ENCODE assay signal across 27 mouse cellular contexts in genomic region chr10:121663599-121663998, GRCm38 (mm10). TPM values are rescaled to one million over a fixed set of nuclear protein-coding genes. Genes with fewer than 3 reads are reported as not detected.
DNase-seq lines count a peak whose midpoint lies in the region; ATAC-seq and TF ChIP-seq lines count a peak whose summit lies in the region.
"Had no signal": no experiment of that assay in that cellular context is flagged by ENCODE, and none has a peak within 500 bp of the region (broad histone marks: within the 10 kb centered on the region; RNA-seq: fewer than 3 reads in every experiment).

No protein-coding gene starts in this region.

- no peak overlapping the region for H3K9ac ChIP-seq in forebrain, embryonic 12.5 days
- H3K9ac ChIP-seq in forebrain, embryonic 15.5 days (replicated peaks) = no peak overlapping the region
- H3K9ac ChIP-seq in hindbrain, embryonic 15.5 days = no peak overlapping the region
- no peak overlapping the region for H3K9ac ChIP-seq in hindbrain, embryonic 11.5 days (ENCODE audit: low read depth, low read length)
- H3K9ac ChIP-seq in midbrain, postnatal 0 days (replicated peaks; ENCODE audit: low read length, poor library complexity, severe bottlenecking) = no peak overlapping the region
- H3K9ac ChIP-seq: heart, embryonic 15.5 days; limb, embryonic 12.5 days; liver, embryonic 12.5 days had no signal

- H3K4me1 ChIP-seq in forebrain, embryonic 12.5 days = peaks cover 11% of the 10 kb centered on the region; the same call in 1 of the 2 replicates
- 0 out of 2 replicates have a peak, but pooled peaks cover 3% of the 10 kb centered on the region for H3K4me1 ChIP-seq in forebrain, embryonic 15.5 days
- H3K4me1 ChIP-seq in hindbrain, embryonic 15.5 days (replicated peaks) = 0 out of 2 replicates have a peak, but pooled peaks cover 8% of the 10 kb centered on the region
- no peaks in the 10 kb centered on the region for H3K4me1 ChIP-seq in hindbrain, embryonic 11.5 days (replicated peaks; ENCODE audit: control insufficient read depth, insufficient read depth, low read length)
- H3K4me1 ChIP-seq in midbrain, postnatal 0 days (ENCODE audit: insufficient read depth, low read length) = peaks cover 4% of the 10 kb centered on the region; the same call in 1 of the 2 replicates
- H3K4me1 ChIP-seq: liver, embryonic 12.5 days had no signal

- H3K36me3 ChIP-seq in forebrain, embryonic 12.5 days (replicated peaks) = no peaks in the 10 kb centered on the region
- no peaks in the 10 kb centered on the region for H3K36me3 ChIP-seq in forebrain, embryonic 15.5 days
- no peaks in the 10 kb centered on the region for H3K36me3 ChIP-seq in hindbrain, embryonic 15.5 days
- H3K36me3 ChIP-seq in hindbrain, embryonic 11.5 days (ENCODE audit: control insufficient read depth, insufficient read depth, low read length) = no peaks in the 10 kb centered on the region
- H3K36me3 ChIP-seq in midbrain, postnatal 0 days (ENCODE audit: insufficient read depth, low read length) = no peaks in the 10 kb centered on the region
- H3K36me3 ChIP-seq: heart, embryonic 15.5 days; limb, embryonic 12.5 days; liver, embryonic 12.5 days had no signal

- no peaks in the 10 kb centered on the region for H3K9me3 ChIP-seq in forebrain, embryonic 12.5 days
- no peaks in the 10 kb centered on the region for H3K9me3 ChIP-seq in forebrain, embryonic 15.5 days
- no peaks in the 10 kb centered on the region for H3K9me3 ChIP-seq in hindbrain, embryonic 15.5 days
- no peaks in the 10 kb centered on the region for H3K9me3 ChIP-seq in hindbrain, embryonic 11.5 days (ENCODE audit: control insufficient read depth, low read length)
- H3K9me3 ChIP-seq in midbrain, postnatal 0 days (ENCODE audit: low read length) = no peaks in the 10 kb centered on the region
- H3K9me3 ChIP-seq: heart, embryonic 15.5 days; limb, embryonic 12.5 days; liver, embryonic 12.5 days had no signal

- peak; percentile 37 for TF ChIP-seq CTCF in midbrain, postnatal 0 days (IDR thresholded peaks at IDR 0.05)

- no peak overlapping the region for H3K4me3 ChIP-seq in forebrain, embryonic 12.5 days (replicated peaks)
- H3K4me3 ChIP-seq in forebrain, embryonic 15.5 days = no peak overlapping the region
- no peak overlapping the region for H3K4me3 ChIP-seq in hindbrain, embryonic 15.5 days
- no peak overlapping the region for H3K4me3 ChIP-seq in hindbrain, embryonic 11.5 days (ENCODE audit: low read depth, low read length)
- H3K4me3 ChIP-seq in midbrain, postnatal 0 days (ENCODE audit: low read depth, low read length) = no peak overlapping the region
- H3K4me3 ChIP-seq: erythroblast, embryonic 14.5 days; gastrocnemius, adult 2 months; heart, embryonic 15.5 days; layer of hippocampus, adult 2 months; limb, embryonic 12.5 days; liver, embryonic 12.5 days had no signal

- H3K27me3 ChIP-seq in forebrain, embryonic 12.5 days = no peaks in the 10 kb centered on the region
- H3K27me3 ChIP-seq in forebrain, embryonic 15.5 days = no peaks in the 10 kb centered on the region
- no peaks in the 10 kb centered on the region for H3K27me3 ChIP-seq in hindbrain, embryonic 15.5 days
- no peaks in the 10 kb centered on the region for H3K27me3 ChIP-seq in hindbrain, embryonic 11.5 days (ENCODE audit: control insufficient read depth, insufficient read depth, low read length)
- H3K27me3 ChIP-seq in midbrain, postnatal 0 days (ENCODE audit: insufficient read depth, low read length) = no peaks in the 10 kb centered on the region
- H3K27me3 ChIP-seq: heart, embryonic 15.5 days; liver, embryonic 12.5 days had no signal

- 42% methylated on average over 13 of the region's 13 CpGs for WGBS in forebrain, embryonic 12.5 days
- 36% methylated on average over 13 of the region's 13 CpGs for WGBS in forebrain, embryonic 15.5 days
- 41% methylated on average over 13 of the region's 13 CpGs for WGBS in hindbrain, embryonic 15.5 days
- WGBS in hindbrain, embryonic 11.5 days = 56% methylated on average over 13 of the region's 13 CpGs
- WGBS in midbrain, postnatal 0 days = 51% methylated on average over 13 of the region's 13 CpGs

- H3K4me2 ChIP-seq in forebrain, embryonic 12.5 days = 0 out of 2 replicates have a peak overlapping the region, but pooled peaks have one; percentile 8
- no peak overlapping the region for H3K4me2 ChIP-seq in forebrain, embryonic 15.5 days (replicated peaks)
- peak overlapping the region; percentile 32; the same call in 1 of the 2 replicates for H3K4me2 ChIP-seq in hindbrain, embryonic 15.5 days
- no peak overlapping the region for H3K4me2 ChIP-seq in hindbrain, embryonic 11.5 days (replicated peaks; ENCODE audit: low read depth, low read length)
- no peak overlapping the region for H3K4me2 ChIP-seq in midbrain, postnatal 0 days (ENCODE audit: low read depth, low read length, poor library complexity, severe bottlenecking)
- H3K4me2 ChIP-seq: heart, embryonic 15.5 days; limb, embryonic 12.5 days; liver, embryonic 12.5 days had no signal

- no peak for DNase-seq in hindbrain, embryonic 11.5 days (ENCODE audit: low spot score)
- DNase-seq in right cerebral cortex, postnatal 4 days = peak; percentile 29
- no peak for DNase-seq in right cerebral cortex, adult 18-20 months
- no peak for DNase-seq in midbrain, postnatal 0 days (ENCODE audit: low spot score)
- DNase-seq in cerebellum, adult 11-12 months = no peak
- DNase-seq: adrenal gland, postnatal 14 days; cerebellum, adult 9-11 months; gastrocnemius, adult 2 months; heart, postnatal 36 days; kidney, adult 8-10 months; kidney, postnatal 25 days; lung, adult 18-20 months; thymus, adult 2 months; thymus, postnatal 4 days had no signal

- ATAC-seq in forebrain, embryonic 12.5 days (ENCODE audit: low FRiP score) = no peak
- ATAC-seq in forebrain, embryonic 15.5 days (replicated peaks) = no peak
- ATAC-seq in hindbrain, embryonic 15.5 days (ENCODE audit: low FRiP score, low read depth) = no peak; the same call in 1 of the 2 replicates
- ATAC-seq in hindbrain, embryonic 11.5 days (ENCODE audit: low FRiP score) = no peak
- no peak for ATAC-seq in midbrain, postnatal 0 days (ENCODE audit: low FRiP score)
- ATAC-seq: liver, embryonic 12.5 days had no signal

- H3K27ac ChIP-seq in forebrain, embryonic 12.5 days = no peak overlapping the region
- H3K27ac ChIP-seq in forebrain, embryonic 15.5 days (replicated peaks) = no peak overlapping the region
- no peak overlapping the region for H3K27ac ChIP-seq in hindbrain, embryonic 15.5 days (replicated peaks)
- H3K27ac ChIP-seq in hindbrain, embryonic 11.5 days (ENCODE audit: low read depth, low read length) = no peak overlapping the region
- H3K27ac ChIP-seq in midbrain, postnatal 0 days (ENCODE audit: low read depth, low read length) = no peak overlapping the region
- H3K27ac ChIP-seq: gastrocnemius, adult 2 months; heart, embryonic 15.5 days; layer of hippocampus, adult 2 months; limb, embryonic 12.5 days; liver, embryonic 12.5 days; stomach, postnatal 0 days had no signal

RNA-seq across cellular contexts. Expression of gene D930020B18Rik, which starts 22.2 kb away (rescaled TPM):
- 0.63 and 1.3 TPM in 2 replicates for polyA plus RNA-seq in forebrain, embryonic 12.5 days (2016; fragmentation: Nextera tagmentation; extraction: Ambion mirVana)
- 0.10 and 0.19 TPM in 2 replicates for polyA plus RNA-seq in forebrain, embryonic 15.5 days (2015; fragmentation: Nextera tagmentation; extraction: Ambion mirVana)
- polyA plus RNA-seq in hindbrain, embryonic 15.5 days (2015; fragmentation: Nextera tagmentation; extraction: Ambion mirVana) = 0.21 and 0.24 TPM in 2 replicates
- 0.22 and 0.31 TPM in 2 replicates for polyA plus RNA-seq in hindbrain, embryonic 11.5 days (2014; fragmentation: Nextera tagmentation; extraction: Ambion mirVana)
- 0.44 and 0.61 TPM in 2 replicates for total RNA-seq in midbrain, postnatal 0 days (2014; rRNA removed)
- polyA plus RNA-seq in midbrain, postnatal 0 days (2015; fragmentation: Nextera tagmentation; extraction: Ambion mirVana) = 0.42 and 0.43 TPM in 2 replicates
- total RNA-seq: adrenal gland, postnatal 14 days; gastrocnemius, adult 2 months; gastrocnemius, postnatal 4 days; heart, adult 8-10 months; heart, postnatal 36 days; megakaryocyte, adult 5-6 weeks; monocyte, adult 5-6 weeks had no signal
- polyA plus RNA-seq: erythroblast, embryonic 14.5 days had no signal

RNA-seq across cellular contexts. Expression of gene Xpot, which starts 37.5 kb away (rescaled TPM):
- polyA plus RNA-seq in forebrain, embryonic 12.5 days (2016; fragmentation: Nextera tagmentation; extraction: Ambion mirVana) = 59.0 and 63.1 TPM in 2 replicates
- polyA plus RNA-seq in forebrain, embryonic 15.5 days (2015; fragmentation: Nextera tagmentation; extraction: Ambion mirVana) = 37.6 and 38.7 TPM in 2 replicates
- polyA plus RNA-seq in hindbrain, embryonic 15.5 days (2015; fragmentation: Nextera tagmentation; extraction: Ambion mirVana) = 30.2 and 31.4 TPM in 2 replicates
- polyA plus RNA-seq in hindbrain, embryonic 11.5 days (2014; fragmentation: Nextera tagmentation; extraction: Ambion mirVana) = 49.5 and 51.5 TPM in 2 replicates
- 101 and 111 TPM in 2 replicates for total RNA-seq in midbrain, postnatal 0 days (2014; rRNA removed)
- 26.0 and 26.6 TPM in 2 replicates for polyA plus RNA-seq in midbrain, postnatal 0 days (2015; fragmentation: Nextera tagmentation; extraction: Ambion mirVana)

Comparison
In these comparisons a context has a peak if more than half of its experiments do, and no peak if none do; other contexts are left out.
1. H3K4me2 ChIP-seq: peak in forebrain, embryonic 12.5 days (single experiment) and hindbrain, embryonic 15.5 days (single experiment); none in forebrain, embryonic 15.5 days (single experiment), hindbrain, embryonic 11.5 days (single experiment) and midbrain, postnatal 0 days (single experiment).